Mouse (Mus musculus) MEL (cell line): ENCODE data around the gene Il23r. TPM values are rescaled to one million over a fixed set of nuclear protein-coding genes. Genes with fewer than 3 reads are reported as not detected.

Experiments used
- DNase-seq: peaks from one replicate; pipeline ENCODE4 v3.0.0; 2011; ENCODE audit warnings: low read depth, low spot score
- H3K27ac ChIP-seq: 2 replicates; pipeline ENCODE4 v1.5.1; 2012; ENCODE audit warnings: low read depth, mild to moderate bottlenecking, control low read depth, low read length, moderate library complexity; ENCODE audit not compliant: control insufficient read depth
- H3K27me3 ChIP-seq, 2 experiments: fragments of 150-350 bp in 1 of 2; sonication (generic) in 1 of 2; 2 replicates each; pipeline ENCODE4 v1.6.1; 2012; ENCODE audit warnings: low read length in 2 of 2, mild to moderate bottlenecking in 2 of 2, improper control_type of control experiment in 1 of 2, moderate library complexity in 1 of 2; ENCODE audit not compliant: insufficient read depth in 2 of 2, control insufficient read depth in 1 of 2
- H3K36me3 ChIP-seq, 2 experiments: 2 replicates each; pipeline ENCODE4 v1.6.1; 2012 to 2014; ENCODE audit warnings: low read length in 2 of 2, improper control_type of control experiment in 1 of 2, inconsistent platforms in 1 of 2, mild to moderate bottlenecking in 1 of 2; ENCODE audit not compliant: insufficient read depth in 2 of 2, control insufficient read depth in 1 of 2
- H3K4me1 ChIP-seq, 2 experiments: fragments of 150-350 bp in 1 of 2; sonication (generic) in 1 of 2; 2 replicates each; pipeline ENCODE4 v1.6.1; 2012; ENCODE audit warnings: low read length in 2 of 2, improper control_type of control experiment in 1 of 2, mild to moderate bottlenecking in 1 of 2; ENCODE audit not compliant: insufficient read depth in 2 of 2, control insufficient read depth in 1 of 2
- H3K4me3 ChIP-seq, 2 experiments: fragments of 150-350 bp in 1 of 2; sonication (generic) in 1 of 2; 2 replicates each; pipeline ENCODE4 v1.5.1; 2012; ENCODE audit warnings: low read depth in 2 of 2, low read length in 2 of 2, mild to moderate bottlenecking in 2 of 2, moderate library complexity in 2 of 2, control low read depth in 1 of 2, improper control_type of control experiment in 1 of 2; ENCODE audit not compliant: control insufficient read depth in 1 of 2, insufficient read depth in 1 of 2
- H3K79me2 ChIP-seq: 2 replicates; pipeline ENCODE4 v1.6.1; 2012; ENCODE audit warnings: mild to moderate bottlenecking, low read length, moderate library complexity; ENCODE audit not compliant: control insufficient read depth, poor library complexity, insufficient read depth
- H3K9ac ChIP-seq: 2 replicates; pipeline ENCODE4 v1.6.1; 2012; ENCODE audit warnings: low read depth, mild to moderate bottlenecking, control low read depth, low read length, moderate library complexity; ENCODE audit not compliant: control insufficient read depth, poor library complexity, severe bottlenecking
- H3K9me3 ChIP-seq: fragments of 150-350 bp; sonication (generic); replicated peaks from 2 replicates; pipeline ENCODE4 v1.6.1; 2012; ENCODE audit warnings: mild to moderate bottlenecking, low read length, improper control_type of control experiment, moderate library complexity; ENCODE audit not compliant: insufficient read depth
- CTCF ChIP-seq, 3 experiments: IDR thresholded peaks in 2 of 3; conservative IDR thresholded peaks in 1 of 3; 2 replicates each; pipeline ENCODE4 v1.5.1; 2011 to 2012; ENCODE audit warnings: low read length in 3 of 3, low read depth in 2 of 3, mild to moderate bottlenecking in 2 of 3, improper control_type of control experiment in 1 of 3, inconsistent platforms in 1 of 3, mixed read lengths in 1 of 3, moderate library complexity in 1 of 3; ENCODE audit not compliant: control insufficient read depth in 1 of 3, insufficient read depth in 1 of 3, poor library complexity in 1 of 3, severe bottlenecking in 1 of 3
- ETS1 ChIP-seq: IDR thresholded peaks from 2 replicates; pipeline ENCODE4 v1.6.1; 2012; ENCODE audit warnings: low read depth, mild to moderate bottlenecking, inconsistent platforms, low read length, improper control_type of control experiment, moderate library complexity
- GABPA ChIP-seq: IDR thresholded peaks from 2 replicates; pipeline ENCODE4 v1.6.1; 2012; ENCODE audit warnings: low read depth, mild to moderate bottlenecking, inconsistent platforms, low read length, improper control_type of control experiment, moderate library complexity
- MAFK ChIP-seq: IDR thresholded peaks from 2 replicates; pipeline ENCODE4 v1.6.1; 2011; ENCODE audit warnings: low read depth, mild to moderate bottlenecking, low read length, improper control_type of control experiment, borderline replicate concordance
- MAX ChIP-seq: IDR thresholded peaks from 2 replicates; pipeline ENCODE4 v1.6.1; 2011; ENCODE audit warnings: low read length, improper control_type of control experiment
- MAZ ChIP-seq: IDR thresholded peaks from 2 replicates; pipeline ENCODE4 v1.6.1; 2012; ENCODE audit warnings: low read depth, mild to moderate bottlenecking, inconsistent platforms, low read length, improper control_type of control experiment
- MEF2A ChIP-seq: IDR thresholded peaks from 2 replicates; pipeline ENCODE4 v1.6.1; 2014; ENCODE audit warnings: low read depth, mild to moderate bottlenecking, inconsistent platforms, low read length, improper control_type of control experiment; ENCODE audit not compliant: poor library complexity, insufficient replicate concordance, severe bottlenecking; ENCODE audit errors: extremely low read depth
- MXI1 ChIP-seq: IDR thresholded peaks from 2 replicates; pipeline ENCODE4 v1.6.1; 2011; ENCODE audit warnings: mild to moderate bottlenecking, low read depth, low read length, improper control_type of control experiment
- MYB ChIP-seq: IDR thresholded peaks from 2 replicates; pipeline ENCODE4 v1.6.1; 2011; ENCODE audit warnings: mild to moderate bottlenecking, low read depth, low read length, improper control_type of control experiment
- MYC ChIP-seq: IDR thresholded peaks from 2 replicates; pipeline ENCODE4 v1.6.1; 2011; ENCODE audit warnings: low read depth, mild to moderate bottlenecking, low read length, improper control_type of control experiment, moderate library complexity
- NELFE ChIP-seq: IDR thresholded peaks from 2 replicates; pipeline ENCODE4 v1.6.1; 2011; ENCODE audit warnings: low read depth, low read length, improper control_type of control experiment
- POLR2AphosphoS2 ChIP-seq: IDR thresholded peaks from 2 replicates; pipeline ENCODE4 v1.6.1; 2011; ENCODE audit warnings: low read length, improper control_type of control experiment
- RCOR1 ChIP-seq: IDR thresholded peaks from 2 replicates; pipeline ENCODE4 v1.6.1; 2012; ENCODE audit warnings: low read depth, mild to moderate bottlenecking, inconsistent platforms, low read length, improper control_type of control experiment
- SIN3A ChIP-seq: IDR thresholded peaks from 2 replicates; pipeline ENCODE4 v1.6.1; 2012; ENCODE audit warnings: low read length, improper control_type of control experiment, inconsistent platforms
- TCF12 ChIP-seq: IDR thresholded peaks from 2 replicates; pipeline ENCODE4 v1.6.1; 2014; ENCODE audit warnings: low read depth, mild to moderate bottlenecking, inconsistent platforms, low read length, improper control_type of control experiment, moderate library complexity
- UBTF ChIP-seq: IDR thresholded peaks from 2 replicates; pipeline ENCODE4 v1.6.1; 2012; ENCODE audit warnings: low read depth, mild to moderate bottlenecking, inconsistent platforms, low read length, improper control_type of control experiment, moderate library complexity, borderline replicate concordance; ENCODE audit not compliant: insufficient read depth
- USF1 ChIP-seq: IDR thresholded peaks from 2 replicates; pipeline ENCODE4 v1.6.1; 2014; ENCODE audit warnings: low read depth, mild to moderate bottlenecking, inconsistent platforms, low read length, improper control_type of control experiment, moderate library complexity
- USF2 ChIP-seq, 2 experiments: IDR thresholded peaks; 2 replicates each; pipeline ENCODE4 v1.6.1; 2011 to 2012; ENCODE audit warnings: improper control_type of control experiment in 2 of 2, low read length in 2 of 2, borderline replicate concordance in 1 of 2, inconsistent platforms in 1 of 2, low read depth in 1 of 2, mild to moderate bottlenecking in 1 of 2; ENCODE audit not compliant: insufficient read depth in 1 of 2
- ZC3H11A ChIP-seq: IDR thresholded peaks from 2 replicates; pipeline ENCODE4 v1.6.1; 2012; ENCODE audit warnings: low read depth, mild to moderate bottlenecking, inconsistent platforms, low read length, improper control_type of control experiment
- ZMIZ1 ChIP-seq: IDR thresholded peaks from 2 replicates; pipeline ENCODE4 v1.6.1; 2012; ENCODE audit warnings: low read depth, mild to moderate bottlenecking, inconsistent platforms, low read length, improper control_type of control experiment, moderate library complexity
- polyA plus RNA-seq, 2 experiments: library from polyadenylated mRNA; stranded (reverse) in 1 of 2; unstranded in 1 of 2; fragments of >175 nt in 1 of 2; fragments of >200 nt in 1 of 2; gene quantifications; 2 replicates each; pipeline versions ENCODE4 v1.2.1 to v1.2.4; 2012; ENCODE audit warnings: low replicate concordance in 2 of 2, low read depth in 1 of 2; ENCODE audit not compliant: insufficient read length in 2 of 2, insufficient read depth in 1 of 2, missing spikeins in 1 of 2
- total RNA-seq: library from RNA; depleted of rRNA; stranded (reverse); fragments of 300-350 nt; gene quantifications from 2 replicates; pipeline ENCODE4 v1.2.3, GENCODE M21; 2012; rRNA removed

Gene Il23r
- total RNA-seq (not detected in 2 replicates), polyA plus RNA-seq (not detected)

DNA sequence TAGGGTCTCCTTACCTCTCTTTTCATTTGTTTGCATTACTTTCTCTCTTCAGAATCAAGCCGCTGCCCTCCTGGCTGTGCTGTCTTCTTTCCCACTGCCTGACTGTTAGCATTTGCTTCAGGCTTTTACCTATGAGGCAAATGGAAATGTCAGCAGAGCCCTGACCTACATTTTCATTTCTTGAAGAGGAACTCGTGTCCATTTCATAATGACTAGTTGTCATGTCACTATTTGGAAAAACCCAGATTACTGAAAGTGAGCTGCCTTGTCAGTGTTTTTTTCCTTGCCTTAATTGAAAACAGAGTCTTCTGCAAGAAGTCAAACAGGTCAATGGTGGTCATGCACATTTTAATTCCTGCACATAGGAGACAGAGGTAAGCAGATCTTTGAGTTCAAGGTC lies at the start of gene Il23r:
Gene Il23r, minus strand, starts transcription at position 101 of the 400 bp plus-strand sequence.
- no peaks in the 10 kb centered on the region for H3K4me1 ChIP-seq
- H3K79me2 ChIP-seq = no peaks in the 10 kb centered on the region
- H3K9ac ChIP-seq = no peak within 1 kb of the TSS
- H3K4me3 ChIP-seq = no peak within 1 kb of the TSS
- no peaks in the 10 kb centered on the region for H3K9me3 ChIP-seq
- H3K27me3 ChIP-seq = no peaks in the 10 kb centered on the region
- DNase-seq = no peak
- no peaks in the 10 kb centered on the region for H3K36me3 ChIP-seq
- TF ChIP-seq MAFK (no peak), USF2 (IDR thresholded peaks at IDR 0.05; ENCODE audit: borderline replicate concordance in 1 of 2, insufficient read depth in 1 of 2, low read depth in 1 of 2, low read length in 2 of 2) (no peak), SIN3A (no peak), USF1 (no peak), NELFE (no peak), MAZ (no peak), UBTF (no peak), RCOR1 (no peak), ZC3H11A (no peak), MEF2A (no peak), CTCF (IDR thresholded peaks at IDR 0.05 in 2 of 3, conservative IDR thresholded peaks at IDR 0.05 in 1 of 3; ENCODE audit: control insufficient read depth in 1 of 3, insufficient read depth in 1 of 3, low read depth in 2 of 3, low read length in 3 of 3, poor library complexity in 1 of 3, severe bottlenecking in 1 of 3) (no peak)
- H3K27ac ChIP-seq = no peak within 1 kb of the TSS

- no peak for TF ChIP-seq MXI1
- TF ChIP-seq RCOR1 = no peak
- H3K4me3 ChIP-seq = no peak within 1 kb of the TSS
- H3K4me1 ChIP-seq = no peaks in the 10 kb centered on the region
- H3K9ac ChIP-seq = no peak within 1 kb of the TSS
- H3K36me3 ChIP-seq = no peaks in the 10 kb centered on the region
- no peak within 1 kb of the TSS for H3K27ac ChIP-seq
- no peaks in the 10 kb centered on the region for H3K79me2 ChIP-seq
- H3K9me3 ChIP-seq = no peaks in the 10 kb centered on the region
- no peak for DNase-seq
- no peaks in the 10 kb centered on the region for H3K27me3 ChIP-seq
Measured at GRCm38 (mm10) chr6:67535777-67536054, 44.1 kb upstream of the Il23r start, which contains the start of gene Tacstd2. TSS of gene Tacstd2 (minus strand) at chr6:67535796.

DNA sequence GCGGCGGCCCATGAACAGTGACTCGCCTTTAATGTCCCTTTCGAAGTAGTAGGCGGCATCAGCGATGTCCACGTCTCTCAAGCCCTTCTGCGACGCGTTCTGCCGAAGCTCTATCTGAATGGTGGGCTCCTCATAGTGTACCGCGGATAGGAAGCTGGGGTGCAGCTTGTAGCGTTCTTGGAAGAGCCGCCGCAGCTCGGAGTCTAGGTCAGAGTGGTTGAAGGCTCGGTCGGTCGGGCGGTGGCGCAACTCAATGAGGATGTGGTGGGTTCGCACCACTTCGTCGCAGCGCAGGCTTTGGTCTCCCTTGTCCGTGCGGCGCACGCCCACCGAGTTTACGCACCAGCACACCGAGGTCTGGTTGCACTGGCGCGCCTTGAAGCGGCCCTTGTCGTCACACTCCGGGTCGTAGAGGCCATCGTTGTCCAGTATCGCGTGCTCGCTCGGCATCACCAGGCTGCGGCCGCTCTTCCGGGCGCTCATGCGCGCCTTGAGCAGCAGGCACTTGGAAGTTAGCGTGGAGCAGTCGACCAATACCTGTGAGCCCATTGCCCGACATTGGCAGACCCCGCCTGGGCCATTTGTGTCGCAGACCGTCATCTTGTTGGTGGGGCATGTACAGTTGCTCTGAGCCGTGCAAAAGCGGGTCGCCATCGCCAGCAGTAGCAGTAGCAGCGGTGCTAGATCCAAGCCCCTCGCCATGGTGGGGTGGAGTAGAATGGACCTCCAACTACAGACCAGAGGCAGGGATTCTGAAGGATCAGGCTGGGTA lies 43.5 kb upstream of the Il23r start:
- no peak for DNase-seq
- Histone ChIP-seq H3K4me1 (no peaks in the 10 kb centered on the region), H3K4me3 (no peak overlapping the region), H3K27me3 (no peaks in the 10 kb centered on the region), H3K9me3 (no peaks in the 10 kb centered on the region), H3K9ac (no peak overlapping the region), H3K36me3 (no peaks in the 10 kb centered on the region), H3K27ac (no peak overlapping the region), H3K79me2 (no peaks in the 10 kb centered on the region)
- TF ChIP-seq CTCF (IDR thresholded peaks at IDR 0.05 in 2 of 3, conservative IDR thresholded peaks at IDR 0.05 in 1 of 3; ENCODE audit: control insufficient read depth in 1 of 3, insufficient read depth in 1 of 3, low read depth in 2 of 3, low read length in 3 of 3, poor library complexity in 1 of 3, severe bottlenecking in 1 of 3) = no peak
- no peak for TF ChIP-seq NELFE
- no peak for TF ChIP-seq ZMIZ1
- TF ChIP-seq POLR2AphosphoS2 = no peak
- no peak for TF ChIP-seq ZC3H11A
- no peak for TF ChIP-seq USF2 (IDR thresholded peaks at IDR 0.05; ENCODE audit: borderline replicate concordance in 1 of 2, insufficient read depth in 1 of 2, low read depth in 1 of 2, low read length in 2 of 2)
- no peak for TF ChIP-seq ETS1
- no peak for TF ChIP-seq TCF12
- TF ChIP-seq USF1 = no peak
- no peak for TF ChIP-seq MYB
- TF ChIP-seq RCOR1 = no peak
- no peak for TF ChIP-seq GABPA
- no peak for TF ChIP-seq MYC
- no peak for TF ChIP-seq MAX
